Mouse (Mus musculus): ENCODE data around the gene Treml1. TPM values are rescaled to one million over a fixed set of nuclear protein-coding genes. Genes with fewer than 3 reads are reported as not detected.

Treml1 gene
- polyA plus RNA-seq, 1 experiment from 2014 or later: 1.1 TPM

- no peak for ATAC-seq (ENCODE audit: low read depth)
- no peak for DNase-seq (ENCODE audit: low spot score)
- Histone ChIP-seq H3K36me3 (ENCODE audit: control insufficient read depth, insufficient read depth, low read length) (no peaks in the 10 kb centered on the region), H3K4me1 (ENCODE audit: control insufficient read depth, insufficient read depth, low read length) (peaks cover 4% of the 10 kb centered on the region; the same call in 1 of the 2 replicates), H3K9ac (ENCODE audit: low read depth, low read length) (0 out of 2 replicates have a peak overlapping the region, but pooled peaks have one; percentile 19), H3K9me3 (ENCODE audit: control insufficient read depth, low read length) (no peaks in the 10 kb centered on the region), H3K27ac (replicated peaks; ENCODE audit: low read depth, low read length) (no peak overlapping the region), H3K27me3 (replicated peaks; ENCODE audit: control insufficient read depth, insufficient read depth, low read length) (no peaks in the 10 kb centered on the region), H3K4me2 (ENCODE audit: low read depth, low read length) (no peak overlapping the region), H3K4me3 (ENCODE audit: low read depth, low read length) (no peak overlapping the region)
- 57% methylated on average over 6 of the region's 6 CpGs for WGBS
These were observed 3.8 kb downstream of the Treml1 start for GRCm38 (mm10) chr17:48363421-48363965.

- no peak for ATAC-seq (ENCODE audit: low read depth)
- no peak overlapping the region for H3K4me2 ChIP-seq (ENCODE audit: low read depth, low read length)
- no peak overlapping the region for H3K4me3 ChIP-seq (ENCODE audit: low read depth, low read length)
- no peaks in the 10 kb centered on the region for H3K36me3 ChIP-seq (ENCODE audit: control insufficient read depth, insufficient read depth, low read length)
- 76% methylated on average over 9 of the region's 9 CpGs for WGBS
- no peak overlapping the region for H3K27ac ChIP-seq (replicated peaks; ENCODE audit: low read depth, low read length)
- H3K27me3 ChIP-seq (replicated peaks; ENCODE audit: control insufficient read depth, insufficient read depth, low read length): no peaks in the 10 kb centered on the region
- no peak for DNase-seq (ENCODE audit: low spot score)
- H3K9ac ChIP-seq (ENCODE audit: low read depth, low read length): no peak overlapping the region
- no peaks in the 10 kb centered on the region for H3K9me3 ChIP-seq (ENCODE audit: control insufficient read depth, low read length)
- peaks cover 4% of the 10 kb centered on the region; the same call in 1 of the 2 replicates for H3K4me1 ChIP-seq (ENCODE audit: control insufficient read depth, insufficient read depth, low read length)
These were observed 5.9 kb downstream of the Treml1 start for GRCm38 (mm10) chr17:48365511-48366155.

- peaks cover 4% of the 10 kb centered on the region; the same call in 1 of the 2 replicates for H3K4me1 ChIP-seq (ENCODE audit: control insufficient read depth, insufficient read depth, low read length)
- H3K27me3 ChIP-seq (replicated peaks; ENCODE audit: control insufficient read depth, insufficient read depth, low read length): no peaks in the 10 kb centered on the region
- WGBS: 76% methylated on average over 5 of the region's 5 CpGs
- no peak for DNase-seq (ENCODE audit: low spot score)
- H3K36me3 ChIP-seq (ENCODE audit: control insufficient read depth, insufficient read depth, low read length): no peaks in the 10 kb centered on the region
- H3K4me2 ChIP-seq (ENCODE audit: low read depth, low read length): no peak overlapping the region
- H3K4me3 ChIP-seq (ENCODE audit: low read depth, low read length): no peak overlapping the region
- no peak overlapping the region for H3K9ac ChIP-seq (ENCODE audit: low read depth, low read length)
- no peaks in the 10 kb centered on the region for H3K9me3 ChIP-seq (ENCODE audit: control insufficient read depth, low read length)
- H3K27ac ChIP-seq (replicated peaks; ENCODE audit: low read depth, low read length): no peak overlapping the region
- ATAC-seq (ENCODE audit: low read depth): no peak
These were observed 7.1 kb downstream of the Treml1 start for GRCm38 (mm10) chr17:48366806-48367205.

GRCm38 (mm10) chr17:48371621-48372020, 11.9 kb downstream of the Treml1 start:
- Histone ChIP-seq H3K4me2 (ENCODE audit: low read depth, low read length) (no peak overlapping the region), H3K27ac (replicated peaks; ENCODE audit: low read depth, low read length) (no peak overlapping the region), H3K4me3 (ENCODE audit: low read depth, low read length) (no peak overlapping the region), H3K9ac (ENCODE audit: low read depth, low read length) (no peak overlapping the region), H3K36me3 (ENCODE audit: control insufficient read depth, insufficient read depth, low read length) (no peaks in the 10 kb centered on the region), H3K9me3 (ENCODE audit: control insufficient read depth, low read length) (0 out of 2 replicates have a peak, but pooled peaks cover under 1% of the 10 kb centered on the region), H3K4me1 (ENCODE audit: control insufficient read depth, insufficient read depth, low read length) (no peaks in the 10 kb centered on the region), H3K27me3 (replicated peaks; ENCODE audit: control insufficient read depth, insufficient read depth, low read length) (no peaks in the 10 kb centered on the region)
- no peak for ATAC-seq (ENCODE audit: low read depth)
- DNase-seq (ENCODE audit: low spot score): no peak

- no peak overlapping the region for H3K9ac ChIP-seq (ENCODE audit: low read depth, low read length)
- no peak overlapping the region for H3K4me2 ChIP-seq (ENCODE audit: low read depth, low read length)
- H3K4me3 ChIP-seq (ENCODE audit: low read depth, low read length): no peak overlapping the region
- H3K9me3 ChIP-seq (ENCODE audit: control insufficient read depth, low read length): 0 out of 2 replicates have a peak, but pooled peaks cover 3% of the 10 kb centered on the region
- DNase-seq (ENCODE audit: low spot score) (no peak), ATAC-seq (ENCODE audit: low read depth) (no peak)
- no peaks in the 10 kb centered on the region for H3K4me1 ChIP-seq (ENCODE audit: control insufficient read depth, insufficient read depth, low read length)
- H3K36me3 ChIP-seq (ENCODE audit: control insufficient read depth, insufficient read depth, low read length): no peaks in the 10 kb centered on the region
- H3K27me3 ChIP-seq (replicated peaks; ENCODE audit: control insufficient read depth, insufficient read depth, low read length): no peaks in the 10 kb centered on the region
- 55% methylated on average over 8 of the region's 8 CpGs for WGBS
- no peak overlapping the region for H3K27ac ChIP-seq (replicated peaks; ENCODE audit: low read depth, low read length)
These were observed 13.3 kb downstream of the Treml1 start for GRCm38 (mm10) chr17:48372987-48373386.

- DNase-seq (ENCODE audit: low spot score): no peak
- Histone ChIP-seq H3K4me2 (ENCODE audit: low read depth, low read length) (no peak overlapping the region), H3K9me3 (ENCODE audit: control insufficient read depth, low read length) (0 out of 2 replicates have a peak, but pooled peaks cover 3% of the 10 kb centered on the region), H3K27me3 (replicated peaks; ENCODE audit: control insufficient read depth, insufficient read depth, low read length) (no peaks in the 10 kb centered on the region), H3K9ac (ENCODE audit: low read depth, low read length) (no peak overlapping the region), H3K4me1 (ENCODE audit: control insufficient read depth, insufficient read depth, low read length) (no peaks in the 10 kb centered on the region), H3K36me3 (ENCODE audit: control insufficient read depth, insufficient read depth, low read length) (no peaks in the 10 kb centered on the region), H3K27ac (replicated peaks; ENCODE audit: low read depth, low read length) (no peak overlapping the region), H3K4me3 (ENCODE audit: low read depth, low read length) (no peak overlapping the region)
- 83% methylated on average over 1 of the region's 1 CpGs for WGBS
- no peak for ATAC-seq (ENCODE audit: low read depth)
These were observed 16.4 kb downstream of the Treml1 start for GRCm38 (mm10) chr17:48376102-48376501.

- ATAC-seq (ENCODE audit: low read depth): no peak
- no peak overlapping the region for H3K4me2 ChIP-seq (ENCODE audit: low read depth, low read length)
- no peak overlapping the region for H3K27ac ChIP-seq (replicated peaks; ENCODE audit: low read depth, low read length)
- H3K27me3 ChIP-seq (replicated peaks; ENCODE audit: control insufficient read depth, insufficient read depth, low read length): no peaks in the 10 kb centered on the region
- H3K9ac ChIP-seq (ENCODE audit: low read depth, low read length): no peak overlapping the region
- H3K9me3 ChIP-seq (ENCODE audit: control insufficient read depth, low read length): 0 out of 2 replicates have a peak, but pooled peaks cover 3% of the 10 kb centered on the region
- no peak overlapping the region for H3K4me3 ChIP-seq (ENCODE audit: low read depth, low read length)
- H3K4me1 ChIP-seq (ENCODE audit: control insufficient read depth, insufficient read depth, low read length): no peaks in the 10 kb centered on the region
- no peak for DNase-seq (ENCODE audit: low spot score)
- no peaks in the 10 kb centered on the region for H3K36me3 ChIP-seq (ENCODE audit: control insufficient read depth, insufficient read depth, low read length)
These were observed 19.3 kb downstream of the Treml1 start for GRCm38 (mm10) chr17:48379050-48379449.

- no peak for ATAC-seq (ENCODE audit: low read depth)
- DNase-seq (ENCODE audit: low spot score): no peak
- no peak overlapping the region for H3K9ac ChIP-seq (ENCODE audit: low read depth, low read length)
- H3K9me3 ChIP-seq (ENCODE audit: control insufficient read depth, low read length): no peaks in the 10 kb centered on the region
- no peaks in the 10 kb centered on the region for H3K27me3 ChIP-seq (replicated peaks; ENCODE audit: control insufficient read depth, insufficient read depth, low read length)
- no peaks in the 10 kb centered on the region for H3K4me1 ChIP-seq (ENCODE audit: control insufficient read depth, insufficient read depth, low read length)
- 67% methylated on average over 2 of the region's 2 CpGs for WGBS
- H3K36me3 ChIP-seq (ENCODE audit: control insufficient read depth, insufficient read depth, low read length): peaks cover 51% of the 10 kb centered on the region
- H3K27ac ChIP-seq (replicated peaks; ENCODE audit: low read depth, low read length): no peak overlapping the region
- no peak overlapping the region for H3K4me3 ChIP-seq (ENCODE audit: low read depth, low read length)
- H3K4me2 ChIP-seq (ENCODE audit: low read depth, low read length): no peak overlapping the region
These were observed 26.2 kb downstream of the Treml1 start for GRCm38 (mm10) chr17:48385786-48386461.

All from embryonic facial prominence, embryonic 14.5 days (tissue).